Mouse (Mus musculus): ENCODE results near the gene Rpa1. TPM values are rescaled to one million over a fixed set of nuclear protein-coding genes. Genes with fewer than 3 reads are reported as not detected.
"Not testable (repeated sequence)": the region's sequence is repeated elsewhere in the genome, so short reads cannot be mapped to it uniquely, and the experiment has no call there.

Rpa1 gene
- polyA plus RNA-seq, 1 experiment = 21.3 TPM

- Histone ChIP-seq H3K27ac (ENCODE audit: insufficient read depth, low read depth, low read length) (peak overlapping the region; percentile 36; the same call in 1 of the 2 replicates), H3K27me3 (replicated peaks; ENCODE audit: control insufficient read depth, insufficient read depth, low read length) (no peaks in the 10 kb centered on the region), H3K4me1 (ENCODE audit: control insufficient read depth, insufficient read depth, low read length) (no peaks in the 10 kb centered on the region), H3K36me3 (ENCODE audit: control insufficient read depth, insufficient read depth, low read length) (no peaks in the 10 kb centered on the region; the same call in 1 of the 2 replicates), H3K4me3 (ENCODE audit: insufficient read depth, low read depth, low read length) (no peak overlapping the region)
- DNase-seq = no peak
- WGBS = 73% methylated on average over 4 of the region's 4 CpGs
- TF ChIP-seq CTCF (conservative IDR thresholded peaks at IDR 0.05; ENCODE audit: insufficient read depth, insufficient read length, low read depth, low read length) (no peak), POLR2A (IDR thresholded peaks at IDR 0.05; ENCODE audit: low read depth, low read length) (no peak)
Observed at GRCm38 (mm10) chr11:75308650-75309049, 39.5 kb downstream of the Rpa1 start.

GRCm38 (mm10) chr11:75304797-75305196 lies 43.3 kb downstream of the Rpa1 start:
- H3K4me1 ChIP-seq (ENCODE audit: control insufficient read depth, insufficient read depth, low read length) = no peaks in the 10 kb centered on the region
- no peak for TF ChIP-seq CTCF (conservative IDR thresholded peaks at IDR 0.05; ENCODE audit: insufficient read depth, insufficient read length, low read depth, low read length)
- DNase-seq = no peak
- no peak overlapping the region for H3K27ac ChIP-seq (ENCODE audit: insufficient read depth, low read depth, low read length)
- H3K4me3 ChIP-seq (ENCODE audit: insufficient read depth, low read depth, low read length) = no peak overlapping the region
- 76% methylated on average over 9 of the region's 9 CpGs for WGBS
- no peaks in the 10 kb centered on the region for H3K36me3 ChIP-seq (ENCODE audit: control insufficient read depth, insufficient read depth, low read length)
- no peaks in the 10 kb centered on the region for H3K27me3 ChIP-seq (replicated peaks; ENCODE audit: control insufficient read depth, insufficient read depth, low read length)

- DNase-seq = no peak
- H3K27me3 ChIP-seq (replicated peaks; ENCODE audit: control insufficient read depth, insufficient read depth, low read length) = no peaks in the 10 kb centered on the region
- H3K4me1 ChIP-seq (ENCODE audit: control insufficient read depth, insufficient read depth, low read length) = peaks cover 4% of the 10 kb centered on the region
- 82% methylated on average over 9 of the region's 9 CpGs for WGBS
- TF ChIP-seq CTCF (conservative IDR thresholded peaks at IDR 0.05; ENCODE audit: insufficient read depth, insufficient read length, low read depth, low read length) (no peak), POLR2A (IDR thresholded peaks at IDR 0.05; ENCODE audit: low read depth, low read length) (no peak)
- H3K4me3 ChIP-seq (ENCODE audit: insufficient read depth, low read depth, low read length) = no peak overlapping the region
- H3K36me3 ChIP-seq (ENCODE audit: control insufficient read depth, insufficient read depth, low read length) = no peaks in the 10 kb centered on the region
- no peak overlapping the region for H3K27ac ChIP-seq (ENCODE audit: insufficient read depth, low read depth, low read length)
Observed at GRCm38 (mm10) chr11:75300954-75301353, 47.2 kb downstream of the Rpa1 start.

- H3K27me3 ChIP-seq (replicated peaks; ENCODE audit: control insufficient read depth, insufficient read depth, low read length) = no peaks in the 10 kb centered on the region
- WGBS = 89% methylated on average over 10 of the region's 10 CpGs
- TF ChIP-seq POLR2A (IDR thresholded peaks at IDR 0.05; ENCODE audit: low read depth, low read length) = no peak
- no peak for TF ChIP-seq CTCF (conservative IDR thresholded peaks at IDR 0.05; ENCODE audit: insufficient read depth, insufficient read length, low read depth, low read length)
- no peaks in the 10 kb centered on the region for H3K36me3 ChIP-seq (ENCODE audit: control insufficient read depth, insufficient read depth, low read length)
- no peak overlapping the region for H3K4me3 ChIP-seq (ENCODE audit: insufficient read depth, low read depth, low read length)
- H3K4me1 ChIP-seq (ENCODE audit: control insufficient read depth, insufficient read depth, low read length) = peaks cover 7% of the 10 kb centered on the region
- DNase-seq = no peak
- H3K27ac ChIP-seq (ENCODE audit: insufficient read depth, low read depth, low read length) = no peak overlapping the region
Observed at GRCm38 (mm10) chr11:75299786-75300185, 48.3 kb downstream of the Rpa1 start.

- Histone ChIP-seq H3K4me1 (ENCODE audit: control insufficient read depth, insufficient read depth, low read length) (peaks cover 9% of the 10 kb centered on the region), H3K4me3 (ENCODE audit: insufficient read depth, low read depth, low read length) (no peak overlapping the region), H3K27ac (ENCODE audit: insufficient read depth, low read depth, low read length) (no peak overlapping the region), H3K36me3 (ENCODE audit: control insufficient read depth, insufficient read depth, low read length) (no peaks in the 10 kb centered on the region), H3K27me3 (replicated peaks; ENCODE audit: control insufficient read depth, insufficient read depth, low read length) (no peaks in the 10 kb centered on the region)
- peak; percentile 77 for DNase-seq
- WGBS = 37% methylated on average over 11 of the region's 11 CpGs
- no peak for TF ChIP-seq CTCF (conservative IDR thresholded peaks at IDR 0.05; ENCODE audit: insufficient read depth, insufficient read length, low read depth, low read length)
- TF ChIP-seq POLR2A (IDR thresholded peaks at IDR 0.05; ENCODE audit: low read depth, low read length) = no peak
Observed at GRCm38 (mm10) chr11:75298491-75298890, 49.6 kb downstream of the Rpa1 start.

GRCm38 (mm10) chr11:75297631-75298030 lies 50.5 kb downstream of the Rpa1 start:
- Histone ChIP-seq H3K4me3 (ENCODE audit: insufficient read depth, low read depth, low read length) (no peak overlapping the region), H3K36me3 (ENCODE audit: control insufficient read depth, insufficient read depth, low read length) (no peaks in the 10 kb centered on the region), H3K4me1 (ENCODE audit: control insufficient read depth, insufficient read depth, low read length) (peaks cover 12% of the 10 kb centered on the region), H3K27ac (ENCODE audit: insufficient read depth, low read depth, low read length) (peak overlapping the region; percentile 47; the same call in 1 of the 2 replicates), H3K27me3 (replicated peaks; ENCODE audit: control insufficient read depth, insufficient read depth, low read length) (no peaks in the 10 kb centered on the region)
- TF ChIP-seq POLR2A (IDR thresholded peaks at IDR 0.05; ENCODE audit: low read depth, low read length) (no peak), CTCF (conservative IDR thresholded peaks at IDR 0.05; ENCODE audit: insufficient read depth, insufficient read length, low read depth, low read length) (no peak)
- 29% methylated on average over 9 of the region's 9 CpGs for WGBS
- DNase-seq = peak; percentile 78

GRCm38 (mm10) chr11:75296406-75297005 lies 51.6 kb downstream of the Rpa1 start:
- H3K4me1 ChIP-seq (ENCODE audit: control insufficient read depth, insufficient read depth, low read length) = peaks cover 12% of the 10 kb centered on the region
- no peak overlapping the region for H3K27ac ChIP-seq (ENCODE audit: insufficient read depth, low read depth, low read length)
- H3K27me3 ChIP-seq (replicated peaks; ENCODE audit: control insufficient read depth, insufficient read depth, low read length) = no peaks in the 10 kb centered on the region
- DNase-seq = no peak
- no peak overlapping the region for H3K4me3 ChIP-seq (ENCODE audit: insufficient read depth, low read depth, low read length)
- 81% methylated on average over 9 of the region's 9 CpGs for WGBS
- TF ChIP-seq CTCF (conservative IDR thresholded peaks at IDR 0.05; ENCODE audit: insufficient read depth, insufficient read length, low read depth, low read length) = no peak
- TF ChIP-seq POLR2A (IDR thresholded peaks at IDR 0.05; ENCODE audit: low read depth, low read length) = no peak
- no peaks in the 10 kb centered on the region for H3K36me3 ChIP-seq (ENCODE audit: control insufficient read depth, insufficient read depth, low read length)

GRCm38 (mm10) chr11:75295534-75295933 lies 52.6 kb downstream of the Rpa1 start:
- not testable (repeated sequence) for H3K4me3 ChIP-seq (ENCODE audit: insufficient read depth, low read depth, low read length); H3K36me3 ChIP-seq (ENCODE audit: control insufficient read depth, insufficient read depth, low read length); DNase-seq; H3K27me3 ChIP-seq (replicated peaks; ENCODE audit: control insufficient read depth, insufficient read depth, low read length)
- Histone ChIP-seq H3K4me1 (ENCODE audit: control insufficient read depth, insufficient read depth, low read length) (peaks cover 16% of the 10 kb centered on the region), H3K27ac (ENCODE audit: insufficient read depth, low read depth, low read length) (peak overlapping the region; percentile 47; the same call in 1 of the 2 replicates)
- 80% methylated on average over 5 of the region's 5 CpGs for WGBS

Data from kidney, adult 2 months (tissue).